Mouse (Mus musculus) stomach, embryonic 15.5 days (tissue): ENCODE measurements at regions not wholly inside any gene's neighbourhood (a gene's known extent, or its start where the extent isn't known, plus 50 kb on each side); places are given as distances from the start of the nearest gene placed in this dataset.

Source experiments
- ATAC-seq: fragments of 200-750 bp; cut with Nextera tagmentation; 2 replicates; pipeline ENCODE4 v1.8.0; 2017; ENCODE audit warnings: low read depth, moderate number of reproducible peaks, moderate TSS enrichment; ENCODE audit not compliant: insufficient read depth, low FRiP score
- H3K27ac ChIP-seq: fragments of 300-500 bp; sonication (generic); 2 replicates; pipeline ENCODE4 v1.5.1; 2015; ENCODE audit warnings: mild to moderate bottlenecking, inconsistent platforms
- H3K27me3 ChIP-seq: fragments of 300-500 bp; sonication (generic); replicated peaks from 2 replicates; pipeline ENCODE4 v1.6.1; 2015; ENCODE audit warnings: inconsistent platforms
- H3K36me3 ChIP-seq: fragments of 300-500 bp; sonication (generic); 2 replicates; pipeline ENCODE4 v1.6.1; 2015; ENCODE audit warnings: inconsistent platforms
- H3K4me1 ChIP-seq: fragments of 300-500 bp; sonication (generic); 2 replicates; pipeline ENCODE4 v1.6.1; 2015; ENCODE audit warnings: inconsistent platforms
- H3K4me2 ChIP-seq: fragments of 300-500 bp; sonication (generic); 2 replicates; pipeline ENCODE4 v1.6.1; 2015; ENCODE audit warnings: mild to moderate bottlenecking, inconsistent platforms
- H3K4me3 ChIP-seq: fragments of 300-500 bp; sonication (generic); replicated peaks from 2 replicates; pipeline ENCODE4 v1.5.1; 2015; ENCODE audit warnings: inconsistent platforms
- H3K9ac ChIP-seq: fragments of 300-500 bp; sonication (generic); 2 replicates; pipeline ENCODE4 v1.6.1; 2015; ENCODE audit warnings: inconsistent platforms
- H3K9me3 ChIP-seq: fragments of 300-500 bp; sonication (generic); 2 replicates; pipeline ENCODE4 v1.6.1; 2016; ENCODE audit warnings: inconsistent platforms
- WGBS: fragments of 180-500 bp; shearing (Covaris S2); methylation state at CpG from one replicate; pipeline ENCODE4 v1.1.7; 2015; 5-methylcytosine and 5-hydroxymethylcytosine counted together

GRCm38 (mm10) chr14:104297316-104298311 is 170.2 kb downstream of the Pou4f1 start:
- Histone ChIP-seq H3K4me3 (no peak overlapping the region), H3K27me3 (no peaks in the 10 kb centered on the region), H3K36me3 (no peaks in the 10 kb centered on the region), H3K9ac (no peak overlapping the region), H3K4me2 (no peak overlapping the region), H3K27ac (no peak overlapping the region), H3K9me3 (no peaks in the 10 kb centered on the region), H3K4me1 (no peaks in the 10 kb centered on the region)
- WGBS, result 42% methylated on average over 15 of the region's 15 CpGs
- no peak for ATAC-seq

DNA sequence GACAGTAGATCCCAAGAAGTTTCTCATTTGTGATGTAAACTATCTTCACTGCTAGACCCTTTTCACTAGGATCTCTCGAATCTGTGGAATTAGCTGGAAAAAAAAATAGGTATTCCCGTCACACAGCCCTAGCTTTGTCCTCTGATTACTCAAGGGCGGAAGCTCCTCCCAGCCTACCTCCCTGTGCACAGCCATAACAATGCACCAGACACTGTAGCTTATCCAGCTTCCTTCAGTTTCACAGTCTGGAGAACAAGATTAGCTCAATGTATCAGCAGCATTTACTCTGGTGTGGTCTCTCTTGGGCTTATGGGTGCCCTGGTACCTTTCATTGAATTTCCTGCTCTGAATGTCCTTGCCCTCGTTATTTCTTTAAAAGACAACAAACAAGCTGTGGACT is 174.0 kb downstream of the Pou4f1 start:
- H3K27ac ChIP-seq, result no peak overlapping the region
- H3K4me1 ChIP-seq, result no peaks in the 10 kb centered on the region
- no peak for ATAC-seq
- no peak overlapping the region for H3K4me3 ChIP-seq
- H3K9me3 ChIP-seq, result no peaks in the 10 kb centered on the region
- no peak overlapping the region for H3K4me2 ChIP-seq
- H3K9ac ChIP-seq, result no peak overlapping the region
- 59% methylated on average over 4 of the region's 4 CpGs for WGBS
- no peaks in the 10 kb centered on the region for H3K36me3 ChIP-seq
- H3K27me3 ChIP-seq, result no peaks in the 10 kb centered on the region

- Histone ChIP-seq H3K36me3 (no peaks in the 10 kb centered on the region), H3K27ac (no peak overlapping the region), H3K27me3 (no peaks in the 10 kb centered on the region), H3K4me3 (no peak overlapping the region), H3K4me1 (no peaks in the 10 kb centered on the region), H3K9ac (no peak overlapping the region), H3K4me2 (no peak overlapping the region), H3K9me3 (no peaks in the 10 kb centered on the region)
- ATAC-seq, result no peak
- 94% methylated on average over 2 of the region's 2 CpGs for WGBS
These were observed 174.7 kb downstream of the Pou4f1 start for GRCm38 (mm10) chr14:104293147-104293546.

GRCm38 (mm10) chr14:104280353-104280752 is 187.4 kb downstream of the Pou4f1 start:
- no peaks in the 10 kb centered on the region for H3K27me3 ChIP-seq
- no peaks in the 10 kb centered on the region for H3K4me1 ChIP-seq
- no peaks in the 10 kb centered on the region for H3K36me3 ChIP-seq
- H3K9me3 ChIP-seq, result no peaks in the 10 kb centered on the region
- ATAC-seq, result no peak
- H3K9ac ChIP-seq, result no peak overlapping the region
- no peak overlapping the region for H3K4me3 ChIP-seq
- no peak overlapping the region for H3K4me2 ChIP-seq
- 87% methylated on average over 6 of the region's 6 CpGs for WGBS
- no peak overlapping the region for H3K27ac ChIP-seq

DNA sequence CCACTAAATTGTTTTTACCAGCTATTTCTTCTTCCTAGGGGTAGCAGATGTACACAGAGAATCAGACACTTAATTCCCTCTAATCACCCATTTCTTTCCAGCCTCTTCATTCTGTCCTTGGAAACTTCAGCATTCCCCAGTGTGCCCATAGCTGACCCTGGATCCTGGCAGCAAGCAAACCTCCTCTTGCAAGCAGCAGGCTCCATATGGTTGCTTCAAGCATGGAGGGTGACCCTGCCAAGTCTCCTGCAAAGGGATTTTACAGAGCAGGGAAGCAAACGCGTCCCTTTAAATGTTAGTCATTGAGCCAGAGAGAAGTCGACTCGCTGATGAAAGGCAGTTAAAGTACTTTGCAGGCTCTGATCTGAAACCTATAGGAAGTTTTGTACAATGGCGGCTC is 187.9 kb downstream of the Pou4f1 start:
- Histone ChIP-seq H3K4me3 (no peak overlapping the region), H3K27ac (no peak overlapping the region), H3K4me2 (no peak overlapping the region), H3K27me3 (no peaks in the 10 kb centered on the region), H3K9me3 (no peaks in the 10 kb centered on the region), H3K36me3 (no peaks in the 10 kb centered on the region), H3K9ac (no peak overlapping the region), H3K4me1 (no peaks in the 10 kb centered on the region)
- ATAC-seq, result no peak
- 70% methylated on average over 5 of the region's 5 CpGs for WGBS

DNA sequence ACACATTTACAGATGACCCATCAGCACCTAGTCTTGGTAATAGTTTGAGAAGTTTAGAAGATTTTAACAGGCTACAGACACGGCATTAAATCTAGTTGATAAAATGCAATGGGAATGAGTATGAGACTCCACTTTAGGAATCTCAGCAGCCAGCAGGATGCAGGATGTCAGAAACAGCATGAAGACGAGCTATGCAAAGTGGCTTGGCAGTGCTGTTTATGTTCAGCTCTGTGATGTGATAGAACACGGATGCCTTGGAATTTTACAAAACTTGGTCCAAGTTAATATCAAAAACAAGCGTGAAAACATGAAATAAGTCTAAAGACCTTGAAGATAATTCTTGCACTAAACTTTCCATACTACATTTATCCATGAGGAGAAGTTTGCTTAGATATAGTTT is 193.0 kb downstream of the Pou4f1 start:
- 62% methylated on average over 4 of the region's 4 CpGs for WGBS

DNA sequence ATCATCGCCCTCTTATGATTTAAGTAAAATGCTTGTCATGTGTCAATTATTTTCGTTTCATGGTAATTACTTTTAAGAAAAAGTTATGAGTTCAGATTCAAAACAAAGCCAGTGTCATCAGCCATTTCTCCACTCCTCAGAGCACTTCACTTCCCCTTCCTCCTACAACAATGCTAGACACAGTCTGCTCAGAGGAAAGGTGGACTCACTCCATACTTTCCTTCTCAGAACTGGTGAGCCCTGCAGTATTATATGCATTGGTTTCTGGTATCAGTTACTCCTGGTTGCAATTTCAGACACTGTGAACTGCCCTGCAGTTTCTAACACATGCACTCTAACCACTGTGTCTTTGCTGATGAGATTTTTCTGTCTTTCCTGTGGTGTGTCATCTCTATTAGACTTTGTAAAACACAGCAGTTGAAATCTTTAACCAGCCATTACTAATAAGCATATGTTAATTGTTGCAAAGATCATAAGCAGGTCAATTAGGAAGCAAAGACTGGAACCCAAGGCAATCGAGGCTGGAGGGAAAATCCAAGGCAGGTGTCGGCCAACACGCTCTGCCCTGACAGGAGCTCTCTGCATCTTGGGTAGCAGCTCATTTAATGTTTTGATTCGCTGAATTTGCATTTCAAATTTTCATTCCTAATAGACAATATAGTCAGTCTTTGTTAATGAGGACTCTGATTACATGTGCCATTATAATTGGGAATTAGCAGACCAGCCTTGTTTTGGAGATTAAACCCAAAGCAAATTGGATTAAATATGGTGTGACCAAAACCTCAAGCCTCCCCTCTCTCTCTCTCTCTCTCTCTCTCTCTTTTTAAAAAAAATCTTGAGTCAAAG is 202.7 kb downstream of the Pou4f1 start:
- Histone ChIP-seq H3K4me3 (no peak overlapping the region), H3K4me2 (no peak overlapping the region), H3K9me3 (no peaks in the 10 kb centered on the region), H3K9ac (no peak overlapping the region), H3K27me3 (no peaks in the 10 kb centered on the region), H3K4me1 (no peaks in the 10 kb centered on the region), H3K36me3 (no peaks in the 10 kb centered on the region), H3K27ac (no peak overlapping the region)
- no peak for ATAC-seq
- WGBS, result 74% methylated on average over 6 of the region's 6 CpGs

More for the DNA sequence above, 193.0 kb downstream of the Pou4f1 start:
- no peak overlapping the region for H3K4me3 ChIP-seq
- H3K27me3 ChIP-seq, result no peaks in the 10 kb centered on the region
- no peak overlapping the region for H3K4me2 ChIP-seq
- no peak overlapping the region for H3K27ac ChIP-seq
- no peak for ATAC-seq
- H3K36me3 ChIP-seq, result no peaks in the 10 kb centered on the region
- no peaks in the 10 kb centered on the region for H3K4me1 ChIP-seq
- no peaks in the 10 kb centered on the region for H3K9me3 ChIP-seq
- no peak overlapping the region for H3K9ac ChIP-seq

- 80% methylated on average over 5 of the region's 5 CpGs for WGBS
- Histone ChIP-seq H3K27me3 (no peaks in the 10 kb centered on the region), H3K9ac (no peak overlapping the region), H3K27ac (no peak overlapping the region), H3K36me3 (no peaks in the 10 kb centered on the region), H3K4me1 (no peaks in the 10 kb centered on the region), H3K4me3 (no peak overlapping the region), H3K4me2 (no peak overlapping the region), H3K9me3 (no peaks in the 10 kb centered on the region)
- ATAC-seq, result no peak
These were observed 250.8 kb downstream of the Pou4f1 start for GRCm38 (mm10) chr14:104216965-104217364.

DNA sequence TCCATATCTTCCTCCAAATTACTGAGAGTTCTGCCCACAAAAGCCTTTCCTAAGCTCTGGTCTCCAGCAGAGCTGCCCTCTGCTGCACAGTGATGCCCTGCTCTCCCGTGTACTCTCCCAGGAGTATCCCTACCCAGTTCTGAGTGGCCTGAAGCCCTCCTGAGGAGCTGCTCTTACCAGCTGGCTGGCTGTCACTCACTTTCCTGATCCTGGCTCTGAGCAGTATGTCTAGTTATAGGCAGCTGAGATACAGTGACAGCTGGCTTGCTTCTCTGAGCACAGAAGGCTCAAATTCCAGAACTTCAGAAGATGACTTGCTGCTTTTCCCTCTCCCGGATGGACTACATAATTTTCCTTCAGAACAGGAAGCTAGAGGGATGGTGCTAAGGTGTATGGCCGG is 257.1 kb downstream of the Pou4f1 start:
- H3K4me1 ChIP-seq, result no peaks in the 10 kb centered on the region
- ATAC-seq, result no peak
- H3K4me3 ChIP-seq, result no peak overlapping the region
- no peak overlapping the region for H3K9ac ChIP-seq
- H3K4me2 ChIP-seq, result no peak overlapping the region
- H3K27ac ChIP-seq, result no peak overlapping the region
- no peaks in the 10 kb centered on the region for H3K27me3 ChIP-seq
- H3K9me3 ChIP-seq, result no peaks in the 10 kb centered on the region
- no peaks in the 10 kb centered on the region for H3K36me3 ChIP-seq
- 55% methylated on average over 3 of the region's 3 CpGs for WGBS

DNA sequence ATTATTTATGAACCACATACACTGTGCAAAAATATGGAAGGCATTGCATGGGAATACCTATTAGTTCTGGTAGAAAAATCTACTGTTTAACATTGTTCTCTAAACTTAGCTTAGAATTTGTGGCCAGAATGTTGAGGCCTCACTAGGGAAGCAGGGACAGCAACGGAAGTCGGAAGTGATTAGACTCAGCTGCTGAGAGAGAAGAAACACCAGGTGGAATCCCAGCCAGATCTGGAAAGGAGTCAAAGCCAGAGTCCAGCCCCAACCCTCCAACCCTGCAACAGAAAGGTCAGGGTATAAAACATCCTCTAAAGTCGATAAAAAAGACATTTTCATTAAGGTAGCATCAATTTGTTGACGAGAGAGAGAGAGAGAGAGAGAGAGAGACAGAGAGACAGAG is 258.9 kb downstream of the Pou4f1 start:
- H3K9me3 ChIP-seq, result no peaks in the 10 kb centered on the region
- no peak overlapping the region for H3K27ac ChIP-seq
- no peak overlapping the region for H3K4me2 ChIP-seq
- ATAC-seq, result no peak
- H3K36me3 ChIP-seq, result no peaks in the 10 kb centered on the region
- H3K9ac ChIP-seq, result no peak overlapping the region
- no peaks in the 10 kb centered on the region for H3K27me3 ChIP-seq
- H3K4me1 ChIP-seq, result no peaks in the 10 kb centered on the region
- WGBS, result 49% methylated on average over 4 of the region's 4 CpGs
- H3K4me3 ChIP-seq, result no peak overlapping the region

- 52% methylated on average over 7 of the region's 7 CpGs for WGBS
These were observed 259.6 kb downstream of the Pou4f1 start for GRCm38 (mm10) chr14:104208040-104208816.

More at GRCm38 (mm10) chr14:104208040-104208816, 259.6 kb downstream of the Pou4f1 start:
- no peak for ATAC-seq
- H3K27me3 ChIP-seq, result no peaks in the 10 kb centered on the region
- H3K4me2 ChIP-seq, result no peak overlapping the region
- no peak overlapping the region for H3K9ac ChIP-seq
- H3K27ac ChIP-seq, result no peak overlapping the region
- no peaks in the 10 kb centered on the region for H3K9me3 ChIP-seq
- no peaks in the 10 kb centered on the region for H3K4me1 ChIP-seq
- H3K36me3 ChIP-seq, result no peaks in the 10 kb centered on the region
- no peak overlapping the region for H3K4me3 ChIP-seq
